Mouse (Mus musculus) thymus, adult 2 months (tissue): ENCODE measurements around the gene Snta1.

Experiments used
- CTCF ChIP-seq: fragments of 200-500 bp; IDR thresholded peaks from 2 replicates; pipeline ENCODE4 v1.5.1; 2012; ENCODE audit warnings: mild to moderate bottlenecking, control low read depth, low read length, moderate library complexity, borderline replicate concordance; ENCODE audit not compliant: control insufficient read depth, poor library complexity, insufficient read depth; ENCODE audit errors: extremely low read depth
- POLR2A ChIP-seq: fragments of 200-500 bp; IDR thresholded peaks from 2 replicates; pipeline ENCODE4 v1.6.1; 2012; ENCODE audit warnings: mild to moderate bottlenecking, low read length, control low read depth, moderate library complexity; ENCODE audit not compliant: control insufficient read depth, poor library complexity, insufficient read depth; ENCODE audit errors: extremely low read depth

GRCm38 (mm10) chr2:154437191-154437527 is 29.3 kb upstream of the Snta1 start:
- TF ChIP-seq POLR2A (no peak), CTCF (no peak)
